Mouse (Mus musculus): ENCODE data around the gene Ifnar1. TPM values are rescaled to one million over a fixed set of nuclear protein-coding genes. Genes with fewer than 3 reads are reported as not detected.

Gene Ifnar1
- 5.5 and 6.8 TPM in 2 replicates for polyA plus RNA-seq (2012; ENCODE audit: low replicate concordance)

GRCm38 (mm10) chr16:91484808-91485700 is at the start of gene Ifnar1:
Ifnar1 (plus strand) TSS chr16:91485238.

GRCm38 (mm10) chr16:91546836-91547741 is 62.1 kb downstream of the Ifnar1 start, which contains the start of gene Ifngr2:
Ifngr2 (plus strand) TSS chr16:91547072.

Other genes starting within 250 kb of the Ifnar1 start
- gene Olig1, start 215.5 kb upstream of the Ifnar1 start, polyA plus RNA-seq (2012; ENCODE audit: low replicate concordance), result not detected in 2 replicates
- 44.2 and 71.6 TPM in 2 replicates for gene Ifnar2, start 112.5 kb upstream of the Ifnar1 start, polyA plus RNA-seq (2012; ENCODE audit: low replicate concordance)
- not detected in 2 replicates for gene Gm21970, start 93.5 kb upstream of the Ifnar1 start, polyA plus RNA-seq (2012; ENCODE audit: low replicate concordance)
- gene Il10rb, start 79.1 kb upstream of the Ifnar1 start, polyA plus RNA-seq (2012; ENCODE audit: low replicate concordance), result 10.3 and 11.9 TPM in 2 replicates
- 21.4 and 46.2 TPM in 2 replicates for gene Ifngr2, start 61.8 kb downstream of the Ifnar1 start, polyA plus RNA-seq (2012; ENCODE audit: low replicate concordance)
- 0.30 and 1.6 TPM in 2 replicates for gene Tmem50b, start 112.6 kb downstream of the Ifnar1 start, polyA plus RNA-seq (2012; ENCODE audit: low replicate concordance)
- 0.97 and 1.1 TPM in 2 replicates for gene Dnajc28, start 133.8 kb downstream of the Ifnar1 start, polyA plus RNA-seq (2012; ENCODE audit: low replicate concordance)
- gene Gart, start 161.7 kb downstream of the Ifnar1 start, polyA plus RNA-seq (2012; ENCODE audit: low replicate concordance), result 151 and 211 TPM in 2 replicates
- gene Son, start 162.3 kb downstream of the Ifnar1 start, polyA plus RNA-seq (2012; ENCODE audit: low replicate concordance), result 41.8 and 57.8 TPM in 2 replicates
- 75.3 and 84.4 TPM in 2 replicates for gene Donson, start 203.5 kb downstream of the Ifnar1 start, polyA plus RNA-seq (2012; ENCODE audit: low replicate concordance)
- 1.1 and 2.3 TPM in 2 replicates for gene Cryzl1, start 243.7 kb downstream of the Ifnar1 start, polyA plus RNA-seq (2012; ENCODE audit: low replicate concordance)
- gene Itsn1, start 244.0 kb downstream of the Ifnar1 start, polyA plus RNA-seq (2012; ENCODE audit: low replicate concordance), result 24.1 and 41.3 TPM in 2 replicates